Mouse (Mus musculus) common myeloid progenitor, adult 5-6 weeks (primary cell): ENCODE measurements around the gene Cyp2c37. TPM values are rescaled to one million over a fixed set of nuclear protein-coding genes. Genes with fewer than 3 reads are reported as not detected.
"Not testable (repeated sequence)": the region's sequence is repeated elsewhere in the genome, so short reads cannot be mapped to it uniquely, and the experiment has no call there.

Experiments
- ATAC-seq: replicated peaks from 2 replicates; pipeline ENCODE4 v1.8.0; 2016; ENCODE audit warnings: low read depth, mild to moderate bottlenecking, moderate TSS enrichment, inconsistent platforms; ENCODE audit not compliant: poor library complexity, severe bottlenecking
- total RNA-seq: library from RNA; stranded (forward); fragments of 200-1000, 187-1606 nt; gene quantifications from 2 replicates; pipeline ENCODE4 v1.2.3, GENCODE M21; 2017

Gene Cyp2c37
- total RNA-seq: not detected in 2 replicates

- ATAC-seq: not testable (repeated sequence)
Measured at GRCm38 (mm10) chr19:39992140-39992539, at the start of gene Cyp2c37. TSS of gene Cyp2c37 (plus strand) at chr19:39992424.

DNA sequence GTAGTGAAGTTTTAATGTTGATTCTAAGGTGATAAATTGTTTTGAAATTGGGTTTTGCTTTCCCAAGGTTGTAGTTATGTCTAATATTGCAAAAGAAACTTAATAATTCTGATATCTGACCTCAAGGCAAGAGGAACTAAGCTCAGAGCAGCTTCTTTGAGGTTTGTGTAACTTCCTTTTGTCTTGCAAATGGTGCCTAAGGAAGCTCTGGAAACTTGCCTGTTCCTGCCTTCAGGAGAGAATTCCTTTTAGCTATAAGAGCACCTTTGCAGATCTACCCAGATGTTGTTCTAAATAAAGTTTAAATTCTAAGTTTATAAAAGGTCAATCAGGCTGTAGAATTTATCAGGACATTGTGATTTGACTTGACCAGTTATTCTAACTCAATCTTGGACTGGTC lies 31.4 kb upstream of the Cyp2c37 start:
- not testable (repeated sequence) for ATAC-seq

DNA sequence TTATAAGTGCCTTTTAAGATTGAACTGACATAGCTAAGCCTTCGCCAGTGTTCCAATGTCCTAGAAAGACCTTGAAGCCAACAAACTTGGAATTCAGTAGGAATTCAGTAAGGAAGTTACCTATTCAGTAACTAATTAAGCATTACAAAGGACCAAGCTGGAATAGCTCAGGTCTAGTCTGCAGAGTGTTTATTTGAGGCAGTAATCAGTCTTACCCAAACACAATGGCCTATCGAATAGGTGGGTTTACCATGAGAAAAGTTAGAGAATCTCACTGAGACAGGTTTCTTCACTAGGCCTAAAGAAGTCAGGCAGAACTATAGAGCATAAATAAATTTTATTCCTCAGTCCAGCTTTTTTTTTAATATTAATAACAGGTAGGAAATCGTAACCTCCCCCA lies 21.1 kb upstream of the Cyp2c37 start:
- not testable (repeated sequence) for ATAC-seq

GRCm38 (mm10) chr19:39989471-39989870 lies 2.8 kb upstream of the Cyp2c37 start:
- ATAC-seq: no peak

Other genes starting within 250 kb of the Cyp2c37 start
- gene Cyp2c40, start 179.6 kb upstream of the Cyp2c37 start, total RNA-seq: not detected in 2 replicates
- not detected in 2 replicates for gene Cyp2c69, start 105.6 kb upstream of the Cyp2c37 start, total RNA-seq
- not detected in 2 replicates for gene Cyp2c54, start 81.4 kb downstream of the Cyp2c37 start, total RNA-seq
- gene Cyp2c50, start 97.3 kb downstream of the Cyp2c37 start, total RNA-seq: not detected in 2 replicates
- gene Cyp2c70, start 194.9 kb downstream of the Cyp2c37 start, total RNA-seq: not detected in 2 replicates